Mouse (Mus musculus) hematopoietic stem cell, adult 5-6 weeks (primary cell): ENCODE results near the gene Cdk2ap1. TPM values are rescaled to one million over a fixed set of nuclear protein-coding genes. Genes with fewer than 3 reads are reported as not detected.
"Not testable (repeated sequence)": the region's sequence is repeated elsewhere in the genome, so short reads cannot be mapped to it uniquely, and the experiment has no call there.

Experiments used
- ATAC-seq, 2 experiments: fragments of 125-278 bp in 1 of 2; replicated peaks in 1 of 2; 2 replicates each; pipeline ENCODE4 v1.8.0; 2016 to 2017; ENCODE audit warnings: inconsistent platforms in 2 of 2, mild to moderate bottlenecking in 2 of 2, moderate number of reproducible peaks in 2 of 2, low read depth in 1 of 2, moderate TSS enrichment in 1 of 2; ENCODE audit not compliant: low FRiP score in 2 of 2, poor library complexity in 2 of 2, severe bottlenecking in 2 of 2, insufficient read depth in 1 of 2, low TSS enrichment in 1 of 2
- total RNA-seq: library from RNA; stranded (forward); fragments of 172-1452, 232-1000 nt; gene quantifications from 2 replicates; pipeline ENCODE4 v1.2.3, GENCODE M21; 2017

The Cdk2ap1 gene
- total RNA-seq, 1 experiment from 2014 or later: 167 TPM

- no peak for ATAC-seq
These were observed 8.9 kb downstream of the Cdk2ap1 start for GRCm38 (mm10) chr5:124353726-124354547.

- no peak for ATAC-seq
These were observed 9.7 kb downstream of the Cdk2ap1 start for GRCm38 (mm10) chr5:124353011-124353725.

GRCm38 (mm10) chr5:124352141-124352920 lies 10.6 kb downstream of the Cdk2ap1 start:
- peak; percentile 58 to 80 for ATAC-seq

GRCm38 (mm10) chr5:124351604-124352003 lies 11.3 kb downstream of the Cdk2ap1 start:
- no peak for ATAC-seq

GRCm38 (mm10) chr5:124351111-124351560 lies 11.7 kb downstream of the Cdk2ap1 start:
- ATAC-seq: peak; percentile 33 to 44

GRCm38 (mm10) chr5:124350350-124350749 lies 12.5 kb downstream of the Cdk2ap1 start:
- ATAC-seq: no peak

GRCm38 (mm10) chr5:124349196-124349595 lies 13.7 kb downstream of the Cdk2ap1 start:
- no peak for ATAC-seq

- ATAC-seq: no peak
These were observed 20.0 kb downstream of the Cdk2ap1 start for GRCm38 (mm10) chr5:124342897-124343296.

- ATAC-seq: not testable (repeated sequence)
These were observed 21.0 kb downstream of the Cdk2ap1 start for GRCm38 (mm10) chr5:124341753-124342339.

GRCm38 (mm10) chr5:124338791-124339190 lies 24.1 kb downstream of the Cdk2ap1 start:
- ATAC-seq: no peak

GRCm38 (mm10) chr5:124337909-124338308 lies 25.0 kb downstream of the Cdk2ap1 start:
- ATAC-seq: no peak

- ATAC-seq: no peak
These were observed 25.8 kb downstream of the Cdk2ap1 start for GRCm38 (mm10) chr5:124337103-124337502.

- ATAC-seq: no peak
These were observed 28.5 kb downstream of the Cdk2ap1 start for GRCm38 (mm10) chr5:124334392-124334791.

- no peak for ATAC-seq
These were observed 32.8 kb downstream of the Cdk2ap1 start for GRCm38 (mm10) chr5:124330086-124330485.

GRCm38 (mm10) chr5:124327510-124328364 lies 35.1 kb downstream of the Cdk2ap1 start, which contains the start of the genes Mphosph9 and 2810006K23Rik:
Gene Mphosph9, minus strand, starts transcription at chr5:124327972.
Gene 2810006K23Rik, plus strand, starts transcription at chr5:124328089.
- ATAC-seq: peak; percentile 86 to 95

- ATAC-seq: no peak
These were observed 36.1 kb downstream of the Cdk2ap1 start for GRCm38 (mm10) chr5:124326829-124327228.
